Mouse (Mus musculus): ENCODE measurements at regions not wholly inside any gene's neighbourhood (a gene's known extent, or its start where the extent isn't known, plus 50 kb on each side); places are given as distances from the start of the nearest gene placed in this dataset.

DNA sequence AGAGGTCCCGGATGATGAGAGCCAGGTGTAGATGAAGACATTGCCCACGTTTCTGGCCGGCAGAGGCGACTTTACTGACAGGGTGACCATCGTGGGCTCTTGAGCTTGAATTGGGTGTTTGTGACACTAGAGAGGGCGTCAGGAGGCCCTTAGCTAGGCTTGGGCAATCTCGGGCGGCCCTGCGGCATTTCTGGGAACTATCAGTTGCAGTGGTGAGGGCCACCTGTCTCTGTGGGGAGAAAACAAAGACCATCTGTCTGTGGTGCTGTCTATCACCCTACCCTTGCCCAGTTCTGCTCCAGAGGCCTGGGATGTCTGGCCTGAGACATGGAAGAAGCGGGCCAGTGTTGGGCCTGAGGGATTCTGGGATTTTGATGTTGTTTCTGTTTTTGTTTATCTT, 66.2 kb upstream of the Slc6a6 start:
- no peak for TF ChIP-seq POLR2A (IDR thresholded peaks at IDR 0.05; ENCODE audit: extremely low read depth, insufficient read depth, low read length)
- TF ChIP-seq CTCF (IDR thresholded peaks at IDR 0.05; ENCODE audit: low read depth, low read length): no peak
